Mouse (Mus musculus) heart, embryonic 11.5 days (tissue): ENCODE data around the gene Clpp. TPM values are rescaled to one million over a fixed set of nuclear protein-coding genes. Genes with fewer than 3 reads are reported as not detected.

Experiments
- ATAC-seq: fragments of 200-750 bp; cut with Nextera tagmentation; replicated peaks from 2 replicates; pipeline ENCODE4 v1.8.0; 2017; ENCODE audit warnings: moderate library complexity; ENCODE audit not compliant: insufficient number of reproducible peaks, low FRiP score, low TSS enrichment
- H3K27ac ChIP-seq: fragments of 300-500 bp; sonication (generic); 2 replicates; pipeline ENCODE4 v1.5.1; 2014; ENCODE audit warnings: mild to moderate bottlenecking, low read depth, low read length
- H3K27me3 ChIP-seq: fragments of 300-500 bp; sonication (generic); 2 replicates; pipeline ENCODE4 v1.6.1; 2014; ENCODE audit warnings: mild to moderate bottlenecking, low read length, mixed read lengths; ENCODE audit not compliant: control insufficient read depth, insufficient read depth
- H3K36me3 ChIP-seq: fragments of 300-500 bp; sonication (generic); 2 replicates; pipeline ENCODE4 v1.6.1; 2014; ENCODE audit warnings: mild to moderate bottlenecking, low read length, moderate library complexity, mixed read lengths; ENCODE audit not compliant: control insufficient read depth, insufficient read depth
- H3K4me1 ChIP-seq: fragments of 300-500 bp; sonication (generic); 2 replicates; pipeline ENCODE4 v1.6.1; 2014; ENCODE audit warnings: low read length; ENCODE audit not compliant: control insufficient read depth, insufficient read depth
- H3K4me2 ChIP-seq: fragments of 300-500 bp; sonication (generic); 2 replicates; pipeline ENCODE4 v1.6.1; 2014; ENCODE audit warnings: mild to moderate bottlenecking, moderate library complexity
- H3K4me3 ChIP-seq: fragments of 300-500 bp; sonication (generic); 2 replicates; pipeline ENCODE4 v1.5.1; 2014; ENCODE audit warnings: low read depth, low read length
- H3K9ac ChIP-seq: fragments of 300-500 bp; sonication (generic); 2 replicates; pipeline ENCODE4 v1.6.1; 2014; ENCODE audit warnings: mild to moderate bottlenecking, low read depth, low read length, moderate library complexity
- H3K9me3 ChIP-seq: fragments of 300-500 bp; sonication (generic); replicated peaks from 2 replicates; pipeline ENCODE4 v1.6.1; 2016; ENCODE audit warnings: low read length; ENCODE audit not compliant: control insufficient read depth
- WGBS: fragments of 180-500 bp; shearing (Covaris S2); extraction: QIAGEN DNeasy Blood & Tissue Kit; methylation state at CpG from one replicate; pipeline ENCODE4 v1.1.7; 2014; ENCODE audit not compliant: insufficient replicate concordance; 5-methylcytosine and 5-hydroxymethylcytosine counted together
- polyA plus RNA-seq: library from polyadenylated mRNA; unstranded; fragments of >200 nt; fragmentation: Nextera tagmentation; extraction: Ambion mirVana; gene quantifications from 2 replicates; pipeline ENCODE4 v1.2.1, GENCODE M21; 2014

Clpp gene
- polyA plus RNA-seq, 1 experiment from 2014 or later = 130 TPM

GRCm38 (mm10) chr17:56963646-56964045 lies 26.5 kb upstream of the Clpp start:
- no peak overlapping the region for H3K4me3 ChIP-seq
- H3K9me3 ChIP-seq = no peaks in the 10 kb centered on the region
- H3K27me3 ChIP-seq = no peaks in the 10 kb centered on the region
- H3K4me1 ChIP-seq = no peaks in the 10 kb centered on the region
- no peak overlapping the region for H3K27ac ChIP-seq
- H3K4me2 ChIP-seq = no peak overlapping the region
- 74% methylated on average over 6 of the region's 6 CpGs for WGBS
- no peak overlapping the region for H3K9ac ChIP-seq
- H3K36me3 ChIP-seq = no peaks in the 10 kb centered on the region
- ATAC-seq = no peak

DNA sequence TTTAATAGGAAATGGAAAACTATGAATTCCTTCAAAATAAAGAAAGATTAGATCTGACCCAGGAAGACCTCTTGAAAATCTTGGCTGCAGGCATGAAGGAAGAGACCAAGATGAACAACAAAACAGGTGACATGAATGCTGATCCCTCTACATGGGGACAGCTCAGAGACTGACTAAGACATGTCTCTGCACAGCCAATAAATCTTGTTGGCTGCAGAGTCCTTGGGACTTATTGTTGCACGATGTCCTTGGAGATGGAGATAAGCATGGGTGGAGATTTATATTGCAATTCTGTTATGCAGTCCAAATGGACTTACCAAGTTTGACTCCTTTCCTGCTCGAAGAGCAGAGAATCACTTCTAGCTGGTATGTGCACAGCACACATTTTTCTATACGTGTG lies 20.8 kb upstream of the Clpp start:
- no peaks in the 10 kb centered on the region for H3K4me1 ChIP-seq
- H3K9me3 ChIP-seq = no peaks in the 10 kb centered on the region
- peaks cover 5% of the 10 kb centered on the region; the same call in 1 of the 2 replicates for H3K27me3 ChIP-seq
- no peaks in the 10 kb centered on the region for H3K36me3 ChIP-seq
- WGBS = 63% methylated on average over 3 of the region's 3 CpGs
- ATAC-seq = no peak
- no peak overlapping the region for H3K4me2 ChIP-seq
- H3K27ac ChIP-seq = no peak overlapping the region
- H3K4me3 ChIP-seq = no peak overlapping the region
- H3K9ac ChIP-seq = no peak overlapping the region

DNA sequence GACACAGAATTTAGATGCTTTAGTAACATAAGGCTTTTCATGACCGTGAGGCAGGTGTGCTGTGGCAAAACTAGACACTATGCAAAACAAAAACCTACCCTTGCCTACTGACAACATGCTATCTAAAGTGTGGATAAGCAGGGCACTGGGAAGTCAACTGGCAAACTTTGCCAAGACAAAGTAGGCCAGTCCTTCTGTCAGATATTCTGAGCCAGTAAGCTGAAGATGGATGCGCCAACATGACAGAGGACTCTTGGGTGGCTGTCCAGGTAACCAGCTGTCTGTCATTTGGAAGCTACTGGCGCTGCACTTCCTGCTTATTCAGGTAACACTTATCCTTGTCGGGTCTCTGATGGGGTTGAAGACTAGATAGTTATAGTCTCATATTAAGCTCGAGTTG lies 20.0 kb upstream of the Clpp start:
- no peak overlapping the region for H3K4me2 ChIP-seq
- no peak overlapping the region for H3K9ac ChIP-seq
- H3K4me1 ChIP-seq = no peaks in the 10 kb centered on the region
- 59% methylated on average over 5 of the region's 5 CpGs for WGBS
- ATAC-seq = no peak
- no peak overlapping the region for H3K4me3 ChIP-seq
- H3K27me3 ChIP-seq = peaks cover 5% of the 10 kb centered on the region; the same call in 1 of the 2 replicates
- no peaks in the 10 kb centered on the region for H3K9me3 ChIP-seq
- no peaks in the 10 kb centered on the region for H3K36me3 ChIP-seq
- no peak overlapping the region for H3K27ac ChIP-seq

DNA sequence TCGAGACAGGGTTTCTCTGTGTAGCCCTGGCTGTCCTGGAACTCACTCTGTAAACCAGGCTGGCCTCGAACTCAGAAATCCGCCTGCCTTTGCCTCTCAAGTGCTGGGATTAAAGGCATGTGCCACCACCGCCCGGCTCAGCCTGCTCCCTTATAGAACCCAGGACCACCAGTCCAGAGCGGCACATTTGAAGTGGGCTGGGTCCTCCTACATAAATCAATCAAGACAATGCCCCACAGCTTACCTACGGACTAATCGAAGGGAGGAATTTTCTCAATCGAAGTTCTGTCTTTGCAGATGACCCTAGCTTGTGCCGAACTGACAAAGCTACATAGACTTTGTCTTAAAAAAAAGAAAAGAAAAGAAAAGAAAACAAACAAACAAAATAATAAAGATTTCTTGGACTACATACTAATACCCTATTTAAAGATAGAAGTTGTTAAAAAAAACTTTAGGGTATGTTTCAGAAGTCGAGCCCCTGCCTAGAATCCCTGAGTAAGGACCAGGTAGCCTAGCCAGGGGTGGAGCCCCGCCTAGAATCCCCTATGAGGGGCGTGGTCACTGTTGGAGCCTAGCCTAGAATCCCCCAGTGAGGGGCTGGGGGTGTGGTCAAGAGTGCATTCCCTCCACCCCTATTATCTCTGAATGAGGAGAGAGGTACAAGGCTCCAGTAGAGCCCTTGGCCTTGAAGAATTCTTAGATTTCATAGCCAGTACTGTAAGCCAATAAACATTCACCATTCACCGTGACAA lies 16.0 kb upstream of the Clpp start:
- Histone ChIP-seq H3K27ac (no peak overlapping the region), H3K4me2 (no peak overlapping the region), H3K36me3 (no peaks in the 10 kb centered on the region), H3K4me1 (no peaks in the 10 kb centered on the region), H3K27me3 (peaks cover 5% of the 10 kb centered on the region; the same call in 1 of the 2 replicates), H3K9ac (no peak overlapping the region), H3K9me3 (no peaks in the 10 kb centered on the region), H3K4me3 (no peak overlapping the region)
- 56% methylated on average over 12 of the region's 14 CpGs for WGBS
- no peak for ATAC-seq

DNA sequence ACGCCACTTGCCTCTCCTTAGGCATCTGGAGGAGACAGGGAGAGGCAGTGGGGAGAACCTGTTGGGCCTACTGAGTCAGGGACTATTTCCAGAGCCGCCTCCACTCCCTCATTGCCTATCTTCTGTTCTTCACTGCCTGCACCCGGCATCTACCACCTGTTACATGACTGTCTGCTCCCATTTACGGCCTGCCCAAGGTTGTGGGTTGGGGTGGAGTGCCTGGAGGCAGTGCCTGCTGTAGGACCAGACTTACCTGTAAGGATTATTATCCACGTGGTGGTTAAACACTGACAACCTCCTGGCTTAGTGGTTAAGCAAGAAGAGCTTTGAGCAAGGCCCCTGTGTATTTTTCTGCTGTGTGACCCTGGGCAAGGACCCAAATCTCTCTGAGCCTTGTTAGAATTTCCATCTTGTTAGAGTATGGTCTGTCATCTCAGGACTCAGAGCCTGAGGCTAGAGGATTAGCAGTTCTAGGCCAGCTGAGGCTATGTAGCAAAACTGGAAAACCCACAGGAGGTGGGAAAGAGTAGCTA lies 15.3 kb upstream of the Clpp start:
- no peak overlapping the region for H3K27ac ChIP-seq
- peaks cover 5% of the 10 kb centered on the region; the same call in 1 of the 2 replicates for H3K27me3 ChIP-seq
- H3K4me2 ChIP-seq = no peak overlapping the region
- WGBS = 83% methylated on average over 5 of the region's 5 CpGs
- no peaks in the 10 kb centered on the region for H3K4me1 ChIP-seq
- no peaks in the 10 kb centered on the region for H3K9me3 ChIP-seq
- no peak overlapping the region for H3K4me3 ChIP-seq
- H3K36me3 ChIP-seq = no peaks in the 10 kb centered on the region
- ATAC-seq = no peak
- H3K9ac ChIP-seq = no peak overlapping the region

GRCm38 (mm10) chr17:56975391-56975790 lies 14.7 kb upstream of the Clpp start:
- peaks cover 5% of the 10 kb centered on the region; the same call in 1 of the 2 replicates for H3K27me3 ChIP-seq

DNA sequence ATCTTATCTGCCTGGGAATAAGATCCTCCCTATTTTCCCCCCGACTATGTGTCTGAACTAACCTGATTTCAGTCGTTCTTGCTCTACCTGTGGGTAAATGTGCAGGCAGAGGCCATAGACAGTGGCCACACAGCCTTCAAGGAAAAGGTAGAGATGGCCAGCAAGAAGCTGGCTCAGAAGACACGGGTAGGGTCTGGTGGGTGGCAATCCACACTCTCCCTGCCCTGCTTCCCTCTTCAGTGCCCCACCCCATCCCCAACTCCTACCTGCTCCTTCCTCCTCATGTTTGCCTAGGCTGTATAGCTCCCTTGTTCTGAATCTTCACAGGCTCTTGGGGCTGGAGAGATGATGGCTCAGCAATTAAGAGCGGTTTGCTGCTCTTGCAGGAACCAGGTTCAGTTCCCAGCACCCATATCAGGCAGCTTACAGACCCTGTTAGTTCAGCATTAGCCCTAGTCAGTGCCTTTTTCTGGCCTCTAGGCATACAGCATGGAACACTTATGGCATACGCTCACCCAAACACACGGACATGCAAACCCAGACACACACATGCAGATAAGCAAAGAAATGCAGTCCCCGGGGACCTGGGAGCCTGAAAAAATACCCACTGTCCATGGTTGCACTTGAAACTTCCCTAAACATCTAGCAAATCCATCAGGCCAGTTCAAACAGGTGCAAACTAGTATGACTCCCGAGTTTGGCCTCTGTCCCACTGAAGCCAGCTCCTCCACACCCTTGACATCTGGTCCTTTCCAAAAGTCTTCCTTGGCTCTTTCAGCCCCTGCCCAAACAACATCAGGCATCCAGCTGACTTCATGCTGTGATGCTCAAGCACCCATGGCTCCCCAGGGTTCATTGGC lies 13.3 kb upstream of the Clpp start:
- H3K4me3 ChIP-seq = no peak overlapping the region
- H3K27ac ChIP-seq = no peak overlapping the region
- no peaks in the 10 kb centered on the region; the same call in 1 of the 2 replicates for H3K27me3 ChIP-seq
- no peak overlapping the region for H3K9ac ChIP-seq
- H3K4me1 ChIP-seq = no peaks in the 10 kb centered on the region
- H3K4me2 ChIP-seq = no peak overlapping the region
- no peaks in the 10 kb centered on the region for H3K9me3 ChIP-seq
- no peak for ATAC-seq
- H3K36me3 ChIP-seq = no peaks in the 10 kb centered on the region
- 69% methylated on average over 8 of the region's 8 CpGs for WGBS

More at GRCm38 (mm10) chr17:56975391-56975790, 14.7 kb upstream of the Clpp start:
- H3K4me2 ChIP-seq = no peak overlapping the region
- no peaks in the 10 kb centered on the region for H3K36me3 ChIP-seq
- H3K4me1 ChIP-seq = no peaks in the 10 kb centered on the region
- no peak overlapping the region for H3K9ac ChIP-seq
- no peaks in the 10 kb centered on the region for H3K9me3 ChIP-seq
- no peak overlapping the region for H3K4me3 ChIP-seq
- WGBS = 82% methylated on average over 3 of the region's 3 CpGs
- H3K27ac ChIP-seq = no peak overlapping the region
- ATAC-seq = no peak

GRCm38 (mm10) chr17:56979524-56979923 lies 10.6 kb upstream of the Clpp start:
- no peak for ATAC-seq
- Histone ChIP-seq H3K4me2 (no peak overlapping the region), H3K9ac (no peak overlapping the region), H3K9me3 (no peaks in the 10 kb centered on the region), H3K27me3 (no peaks in the 10 kb centered on the region; the same call in 1 of the 2 replicates), H3K36me3 (no peaks in the 10 kb centered on the region), H3K27ac (no peak overlapping the region), H3K4me3 (no peak overlapping the region), H3K4me1 (no peaks in the 10 kb centered on the region)
- WGBS = 40% methylated on average over 6 of the region's 8 CpGs
